Mouse (Mus musculus) MEL (cell line): ENCODE results near the gene Arl15. TPM values are rescaled to one million over a fixed set of nuclear protein-coding genes. Genes with fewer than 3 reads are reported as not detected.

Source experiments
- DNase-seq: peaks from one replicate; pipeline ENCODE4 v3.0.0; 2011; ENCODE audit warnings: low read depth, low spot score
- H3K27ac ChIP-seq: 2 replicates; pipeline ENCODE4 v1.5.1; 2012; ENCODE audit warnings: low read depth, mild to moderate bottlenecking, control low read depth, low read length, moderate library complexity; ENCODE audit not compliant: control insufficient read depth
- H3K27me3 ChIP-seq, 2 experiments: fragments of 150-350 bp in 1 of 2; sonication (generic) in 1 of 2; 2 replicates each; pipeline ENCODE4 v1.6.1; 2012; ENCODE audit warnings: low read length in 2 of 2, mild to moderate bottlenecking in 2 of 2, improper control_type of control experiment in 1 of 2, moderate library complexity in 1 of 2; ENCODE audit not compliant: insufficient read depth in 2 of 2, control insufficient read depth in 1 of 2
- H3K36me3 ChIP-seq, 2 experiments: 2 replicates each; pipeline ENCODE4 v1.6.1; 2012 to 2014; ENCODE audit warnings: low read length in 2 of 2, improper control_type of control experiment in 1 of 2, inconsistent platforms in 1 of 2, mild to moderate bottlenecking in 1 of 2; ENCODE audit not compliant: insufficient read depth in 2 of 2, control insufficient read depth in 1 of 2
- H3K4me1 ChIP-seq, 2 experiments: fragments of 150-350 bp in 1 of 2; sonication (generic) in 1 of 2; 2 replicates each; pipeline ENCODE4 v1.6.1; 2012; ENCODE audit warnings: low read length in 2 of 2, improper control_type of control experiment in 1 of 2, mild to moderate bottlenecking in 1 of 2; ENCODE audit not compliant: insufficient read depth in 2 of 2, control insufficient read depth in 1 of 2
- H3K4me3 ChIP-seq, 2 experiments: fragments of 150-350 bp in 1 of 2; sonication (generic) in 1 of 2; 2 replicates each; pipeline ENCODE4 v1.5.1; 2012; ENCODE audit warnings: low read depth in 2 of 2, low read length in 2 of 2, mild to moderate bottlenecking in 2 of 2, moderate library complexity in 2 of 2, control low read depth in 1 of 2, improper control_type of control experiment in 1 of 2; ENCODE audit not compliant: control insufficient read depth in 1 of 2, insufficient read depth in 1 of 2
- H3K79me2 ChIP-seq: 2 replicates; pipeline ENCODE4 v1.6.1; 2012; ENCODE audit warnings: mild to moderate bottlenecking, low read length, moderate library complexity; ENCODE audit not compliant: control insufficient read depth, poor library complexity, insufficient read depth
- H3K9ac ChIP-seq: 2 replicates; pipeline ENCODE4 v1.6.1; 2012; ENCODE audit warnings: low read depth, mild to moderate bottlenecking, control low read depth, low read length, moderate library complexity; ENCODE audit not compliant: control insufficient read depth, poor library complexity, severe bottlenecking
- H3K9me3 ChIP-seq: fragments of 150-350 bp; sonication (generic); replicated peaks from 2 replicates; pipeline ENCODE4 v1.6.1; 2012; ENCODE audit warnings: mild to moderate bottlenecking, low read length, improper control_type of control experiment, moderate library complexity; ENCODE audit not compliant: insufficient read depth
- BHLHE40 ChIP-seq: IDR thresholded peaks from 2 replicates; pipeline ENCODE4 v1.6.1; 2012; ENCODE audit warnings: low read depth, mild to moderate bottlenecking, inconsistent platforms, low read length, improper control_type of control experiment, borderline replicate concordance
- CHD1 ChIP-seq: IDR thresholded peaks from 2 replicates; pipeline ENCODE4 v1.6.1; 2012; ENCODE audit warnings: low read depth, mild to moderate bottlenecking, inconsistent platforms, low read length, improper control_type of control experiment
- CTCF ChIP-seq, 3 experiments: IDR thresholded peaks in 2 of 3; conservative IDR thresholded peaks in 1 of 3; 2 replicates each; pipeline ENCODE4 v1.5.1; 2011 to 2012; ENCODE audit warnings: low read length in 3 of 3, low read depth in 2 of 3, mild to moderate bottlenecking in 2 of 3, improper control_type of control experiment in 1 of 3, inconsistent platforms in 1 of 3, mixed read lengths in 1 of 3, moderate library complexity in 1 of 3; ENCODE audit not compliant: control insufficient read depth in 1 of 3, insufficient read depth in 1 of 3, poor library complexity in 1 of 3, severe bottlenecking in 1 of 3
- E2F4 ChIP-seq: IDR thresholded peaks from 2 replicates; pipeline ENCODE4 v1.6.1; 2011; ENCODE audit warnings: low read depth, low read length, improper control_type of control experiment, borderline replicate concordance
- ELF1 ChIP-seq: IDR thresholded peaks from 2 replicates; pipeline ENCODE4 v1.6.1; 2014; ENCODE audit warnings: low read depth, mild to moderate bottlenecking, inconsistent platforms, low read length, improper control_type of control experiment, moderate library complexity
- EP300 ChIP-seq, 2 experiments: IDR thresholded peaks; 2 replicates each; pipeline ENCODE4 v1.6.1; 2011; ENCODE audit warnings: improper control_type of control experiment in 2 of 2, low read length in 2 of 2, low read depth in 1 of 2, mild to moderate bottlenecking in 1 of 2
- ETS1 ChIP-seq: IDR thresholded peaks from 2 replicates; pipeline ENCODE4 v1.6.1; 2012; ENCODE audit warnings: low read depth, mild to moderate bottlenecking, inconsistent platforms, low read length, improper control_type of control experiment, moderate library complexity
- GATA1 ChIP-seq: IDR thresholded peaks from 2 replicates; pipeline ENCODE4 v1.6.1; 2011; ENCODE audit warnings: low read depth, low read length, improper control_type of control experiment
- HCFC1 ChIP-seq: IDR thresholded peaks from 2 replicates; pipeline ENCODE4 v1.6.1; 2012; ENCODE audit warnings: low read depth, mild to moderate bottlenecking, inconsistent platforms, low read length, improper control_type of control experiment, moderate library complexity
- MAFK ChIP-seq: IDR thresholded peaks from 2 replicates; pipeline ENCODE4 v1.6.1; 2011; ENCODE audit warnings: low read depth, mild to moderate bottlenecking, low read length, improper control_type of control experiment, borderline replicate concordance
- MAX ChIP-seq: IDR thresholded peaks from 2 replicates; pipeline ENCODE4 v1.6.1; 2011; ENCODE audit warnings: low read length, improper control_type of control experiment
- MAZ ChIP-seq: IDR thresholded peaks from 2 replicates; pipeline ENCODE4 v1.6.1; 2012; ENCODE audit warnings: low read depth, mild to moderate bottlenecking, inconsistent platforms, low read length, improper control_type of control experiment
- MEF2A ChIP-seq: IDR thresholded peaks from 2 replicates; pipeline ENCODE4 v1.6.1; 2014; ENCODE audit warnings: low read depth, mild to moderate bottlenecking, inconsistent platforms, low read length, improper control_type of control experiment; ENCODE audit not compliant: poor library complexity, insufficient replicate concordance, severe bottlenecking; ENCODE audit errors: extremely low read depth
- MXI1 ChIP-seq: IDR thresholded peaks from 2 replicates; pipeline ENCODE4 v1.6.1; 2011; ENCODE audit warnings: mild to moderate bottlenecking, low read depth, low read length, improper control_type of control experiment
- MYB ChIP-seq: IDR thresholded peaks from 2 replicates; pipeline ENCODE4 v1.6.1; 2011; ENCODE audit warnings: mild to moderate bottlenecking, low read depth, low read length, improper control_type of control experiment
- MYC ChIP-seq: IDR thresholded peaks from 2 replicates; pipeline ENCODE4 v1.6.1; 2011; ENCODE audit warnings: low read depth, mild to moderate bottlenecking, low read length, improper control_type of control experiment, moderate library complexity
- NELFE ChIP-seq: IDR thresholded peaks from 2 replicates; pipeline ENCODE4 v1.6.1; 2011; ENCODE audit warnings: low read depth, low read length, improper control_type of control experiment
- NRF1 ChIP-seq: IDR thresholded peaks from 2 replicates; pipeline ENCODE4 v1.6.1; 2014; ENCODE audit warnings: low read depth, mild to moderate bottlenecking, inconsistent platforms, low read length, improper control_type of control experiment, moderate library complexity; ENCODE audit not compliant: poor library complexity, insufficient read depth, severe bottlenecking
- POLR2AphosphoS2 ChIP-seq: IDR thresholded peaks from 2 replicates; pipeline ENCODE4 v1.6.1; 2011; ENCODE audit warnings: low read length, improper control_type of control experiment
- RAD21 ChIP-seq: IDR thresholded peaks from 2 replicates; pipeline ENCODE4 v1.6.1; 2011; ENCODE audit warnings: mild to moderate bottlenecking, low read depth, low read length, improper control_type of control experiment
- RCOR1 ChIP-seq: IDR thresholded peaks from 2 replicates; pipeline ENCODE4 v1.6.1; 2012; ENCODE audit warnings: low read depth, mild to moderate bottlenecking, inconsistent platforms, low read length, improper control_type of control experiment
- SIN3A ChIP-seq: IDR thresholded peaks from 2 replicates; pipeline ENCODE4 v1.6.1; 2012; ENCODE audit warnings: low read length, improper control_type of control experiment, inconsistent platforms
- TAL1 ChIP-seq: IDR thresholded peaks from 2 replicates; pipeline ENCODE4 v1.6.1; 2012; ENCODE audit warnings: mild to moderate bottlenecking, inconsistent platforms, low read length, moderate library complexity, mixed read lengths
- TBP ChIP-seq: IDR thresholded peaks from 2 replicates; pipeline ENCODE4 v1.8.0; 2011; ENCODE audit warnings: low read depth, low read length, improper control_type of control experiment
- TCF12 ChIP-seq: IDR thresholded peaks from 2 replicates; pipeline ENCODE4 v1.6.1; 2014; ENCODE audit warnings: low read depth, mild to moderate bottlenecking, inconsistent platforms, low read length, improper control_type of control experiment, moderate library complexity
- UBTF ChIP-seq: IDR thresholded peaks from 2 replicates; pipeline ENCODE4 v1.6.1; 2012; ENCODE audit warnings: low read depth, mild to moderate bottlenecking, inconsistent platforms, low read length, improper control_type of control experiment, moderate library complexity, borderline replicate concordance; ENCODE audit not compliant: insufficient read depth
- USF1 ChIP-seq: IDR thresholded peaks from 2 replicates; pipeline ENCODE4 v1.6.1; 2014; ENCODE audit warnings: low read depth, mild to moderate bottlenecking, inconsistent platforms, low read length, improper control_type of control experiment, moderate library complexity
- USF2 ChIP-seq, 2 experiments: IDR thresholded peaks; 2 replicates each; pipeline ENCODE4 v1.6.1; 2011 to 2012; ENCODE audit warnings: improper control_type of control experiment in 2 of 2, low read length in 2 of 2, borderline replicate concordance in 1 of 2, inconsistent platforms in 1 of 2, low read depth in 1 of 2, mild to moderate bottlenecking in 1 of 2; ENCODE audit not compliant: insufficient read depth in 1 of 2
- ZMIZ1 ChIP-seq: IDR thresholded peaks from 2 replicates; pipeline ENCODE4 v1.6.1; 2012; ENCODE audit warnings: low read depth, mild to moderate bottlenecking, inconsistent platforms, low read length, improper control_type of control experiment, moderate library complexity
- ZNF384 ChIP-seq: IDR thresholded peaks from 2 replicates; pipeline ENCODE4 v1.6.1; 2012; ENCODE audit warnings: low read depth, mild to moderate bottlenecking, inconsistent platforms, low read length, improper control_type of control experiment
- polyA plus RNA-seq, 2 experiments: library from polyadenylated mRNA; stranded (reverse) in 1 of 2; unstranded in 1 of 2; fragments of >175 nt in 1 of 2; fragments of >200 nt in 1 of 2; gene quantifications; 2 replicates each; pipeline versions ENCODE4 v1.2.1 to v1.2.4; 2012; ENCODE audit warnings: low replicate concordance in 2 of 2, low read depth in 1 of 2; ENCODE audit not compliant: insufficient read length in 2 of 2, insufficient read depth in 1 of 2, missing spikeins in 1 of 2
- total RNA-seq: library from RNA; depleted of rRNA; stranded (reverse); fragments of 300-350 nt; gene quantifications from 2 replicates; pipeline ENCODE4 v1.2.3, GENCODE M21; 2012

The Arl15 gene
- total and polyA plus RNA-seq, 3 experiments: 3.6 to 5.8 TPM; not detected in 1

DNA sequence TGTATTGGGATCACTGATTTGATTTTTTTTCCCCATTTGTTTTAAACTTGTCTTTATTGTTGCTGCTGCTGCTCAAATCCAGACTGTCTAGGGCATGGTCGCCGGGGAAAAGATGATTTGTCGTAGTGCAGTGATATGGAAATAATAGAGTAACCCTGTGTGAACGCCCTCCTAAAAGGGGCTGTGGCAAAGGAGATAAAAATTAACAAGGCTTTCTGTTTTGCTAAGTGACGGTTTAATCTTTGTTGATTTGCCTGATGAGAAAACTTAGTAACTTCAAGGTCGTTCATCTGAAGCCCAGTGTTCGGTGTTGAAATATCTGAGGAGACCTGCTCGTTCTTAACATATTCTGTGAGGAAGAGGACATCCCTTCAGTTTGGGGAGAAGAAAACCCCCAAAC lies 19.8 kb downstream of the Arl15 start:
- H3K9me3 ChIP-seq: no peaks in the 10 kb centered on the region
- peak; percentile 84 for DNase-seq
- peak; percentile 34; the same call in 1 of the 2 replicates for TF ChIP-seq BHLHE40
- TF ChIP-seq TCF12: peak; percentile 87
- no peak for TF ChIP-seq USF2 (IDR thresholded peaks at IDR 0.05; ENCODE audit: borderline replicate concordance in 1 of 2, insufficient read depth in 1 of 2, low read depth in 1 of 2, low read length in 2 of 2)
- TF ChIP-seq USF1: no peak
- no peak for TF ChIP-seq CTCF (IDR thresholded peaks at IDR 0.05 in 2 of 3, conservative IDR thresholded peaks at IDR 0.05 in 1 of 3; ENCODE audit: control insufficient read depth in 1 of 3, insufficient read depth in 1 of 3, low read depth in 2 of 3, low read length in 3 of 3, poor library complexity in 1 of 3, severe bottlenecking in 1 of 3)
- TF ChIP-seq MYB: peak; percentile 66
- peak; percentile 68; the same call in 1 of the 2 replicates for TF ChIP-seq MAZ
- peak; percentile 42; the same call in 1 of the 2 replicates for TF ChIP-seq MYC
- TF ChIP-seq EP300 (IDR thresholded peaks at IDR 0.05; ENCODE audit: low read depth in 1 of 2, low read length in 2 of 2): peak; percentile 85 to 87
- TF ChIP-seq MXI1: peak; percentile 70
- no peak for TF ChIP-seq ZNF384
- TF ChIP-seq NRF1: no peak
- TF ChIP-seq ETS1: peak; percentile 80
- TF ChIP-seq GATA1: peak; percentile 87
- TF ChIP-seq ZMIZ1: 0 out of 2 replicates have a peak, but pooled peaks have one; percentile 43
- no peak for TF ChIP-seq MAX
- 0 out of 2 replicates have a peak, but pooled peaks have one; percentile 32 for TF ChIP-seq CHD1
- peak; percentile 43; the same call in 1 of the 2 replicates for TF ChIP-seq MAFK
- peak; percentile 26 for TF ChIP-seq NELFE
- TF ChIP-seq RCOR1: peak; percentile 93
- TF ChIP-seq SIN3A: peak; percentile 84
- TF ChIP-seq MEF2A: no peak
- peak; percentile 32; the same call in 1 of the 2 replicates for TF ChIP-seq HCFC1
- TF ChIP-seq UBTF: no peak
- TF ChIP-seq ELF1: no peak
- peak; percentile 67 for TF ChIP-seq TAL1
- TF ChIP-seq RAD21: no peak
- TF ChIP-seq POLR2AphosphoS2: no peak
- TF ChIP-seq E2F4: no peak
- no peak for TF ChIP-seq TBP
- peaks cover 5% of the 10 kb centered on the region; the same call in 1 of the 2 replicates for H3K79me2 ChIP-seq
- H3K4me3 ChIP-seq: peak overlapping the region; percentile 32 to 56
- H3K27me3 ChIP-seq: no peaks in the 10 kb centered on the region
- H3K4me1 ChIP-seq: peaks cover 16 to 44% of the 10 kb centered on the region in 2 experiments
- H3K27ac ChIP-seq: peak overlapping the region; percentile 93
- peak overlapping the region; percentile 66 for H3K9ac ChIP-seq
- H3K36me3 ChIP-seq: peaks cover 0 to 35% of the 10 kb centered on the region in 2 experiments; a peak in 2 of 4 replicates
